Mouse (Mus musculus) ovary, postnatal 14 days (tissue): Measurements from ENCODE around the gene Sh3pxd2b.

ENCODE experiments used
- DNase-seq: peaks from one replicate; pipeline ENCODE4 v3.0.0; 2022; ENCODE audit warnings: low spot score

Gene Sh3pxd2b

DNA sequence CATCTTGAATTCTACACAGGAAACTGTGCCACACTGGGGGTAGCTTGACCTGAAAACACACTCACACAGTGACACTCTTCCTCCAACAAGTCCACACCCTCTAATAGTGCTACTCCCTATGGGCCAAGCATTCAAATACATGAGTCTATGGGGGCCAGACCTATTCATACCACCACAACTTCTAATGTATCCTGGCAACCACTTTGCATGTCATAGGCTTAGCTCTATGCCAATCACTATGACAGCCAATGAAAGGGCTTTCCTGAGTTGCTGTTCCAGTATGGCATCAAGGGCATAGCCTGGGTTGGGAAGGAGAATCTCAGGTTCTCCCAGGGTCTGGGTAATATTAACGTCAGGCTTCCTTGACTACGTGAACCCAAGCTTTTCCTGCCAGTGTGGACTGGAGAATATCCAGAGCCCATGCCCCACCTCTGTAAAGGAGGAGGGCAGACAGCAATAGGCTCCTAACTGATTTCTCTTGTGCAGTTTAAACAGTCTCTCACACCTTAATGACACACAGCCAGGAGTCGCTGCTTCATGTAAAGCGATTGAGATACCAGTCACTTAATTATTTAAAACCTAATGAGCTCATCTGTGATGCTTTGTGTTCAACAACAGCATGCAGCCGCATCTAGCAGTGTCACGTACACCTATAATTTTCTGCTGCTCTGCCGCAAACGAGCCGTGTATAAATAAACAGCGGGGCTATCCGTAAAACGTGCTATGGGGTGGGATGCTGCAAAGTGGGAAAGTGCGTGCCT, 25.8 kb downstream of the Sh3pxd2b start:
- DNase-seq = no peak

DNA sequence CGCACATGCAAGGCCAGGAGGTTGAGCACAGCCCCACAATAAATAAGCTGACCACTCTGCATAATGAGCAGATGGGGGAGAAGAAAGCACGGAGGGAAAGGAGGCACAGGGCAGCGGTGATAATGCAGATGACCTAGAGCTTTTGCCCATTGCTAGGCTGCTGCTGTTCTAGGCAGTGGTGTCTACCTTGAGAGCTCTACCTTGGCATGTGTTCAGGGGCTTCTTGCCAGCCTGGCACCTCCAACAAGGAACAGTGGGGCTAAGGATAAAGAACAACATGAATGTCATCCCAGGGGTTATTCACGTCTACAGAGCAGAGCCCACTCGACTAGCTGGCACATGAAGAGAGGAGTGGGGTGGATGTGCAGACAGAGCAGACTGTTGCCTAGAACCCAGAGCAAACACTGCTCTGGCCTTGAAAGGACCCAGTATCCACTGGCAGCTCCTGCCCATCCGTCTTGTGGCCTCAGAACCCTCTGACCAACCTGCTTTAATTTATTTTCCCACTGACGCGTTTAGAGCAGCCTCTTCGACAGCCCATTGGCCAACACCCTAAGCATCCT, 26.5 kb downstream of the Sh3pxd2b start:
- DNase-seq = no peak

DNA sequence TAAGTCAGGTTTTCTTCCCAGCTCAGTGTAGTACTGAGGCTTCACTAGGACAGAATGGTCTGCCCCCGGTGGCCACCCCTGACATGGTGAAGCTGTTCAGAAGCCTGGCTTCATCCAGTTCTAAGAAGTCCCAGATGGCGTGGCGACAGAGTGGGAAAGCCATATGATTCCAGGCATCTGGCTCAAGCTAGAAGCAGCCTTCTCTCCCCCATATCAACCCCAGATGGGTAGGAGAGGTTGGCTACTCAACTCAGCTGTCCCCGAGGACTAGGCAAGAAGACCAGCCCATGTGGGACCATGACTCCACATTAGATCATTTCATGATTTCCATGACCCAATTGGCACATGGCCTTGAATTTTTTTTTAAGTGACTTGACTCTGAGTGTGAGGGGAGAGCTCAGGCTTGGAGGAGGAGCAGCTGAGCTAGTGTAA, 27.5 kb downstream of the Sh3pxd2b start:
- DNase-seq = peak; percentile 23

DNA sequence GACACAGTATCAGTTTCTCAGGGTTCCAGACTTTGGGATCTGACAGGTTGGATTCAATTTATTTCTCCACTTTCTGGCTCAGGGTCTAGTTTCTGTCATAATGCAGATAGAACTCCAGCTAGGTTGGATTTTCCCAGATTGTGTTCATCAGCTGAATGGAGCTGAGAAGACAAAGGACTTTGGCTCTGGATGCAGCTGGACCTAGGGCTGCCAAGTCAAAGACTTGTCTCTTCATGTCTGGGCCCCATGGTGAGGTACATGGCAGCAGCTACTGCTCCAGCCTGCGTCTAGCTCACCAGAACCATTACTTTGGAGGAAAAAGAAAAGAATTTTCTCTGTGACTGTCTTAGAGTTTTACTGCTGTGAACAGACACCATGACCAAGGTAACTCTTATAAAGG, 28.5 kb downstream of the Sh3pxd2b start:
- no peak for DNase-seq

DNA sequence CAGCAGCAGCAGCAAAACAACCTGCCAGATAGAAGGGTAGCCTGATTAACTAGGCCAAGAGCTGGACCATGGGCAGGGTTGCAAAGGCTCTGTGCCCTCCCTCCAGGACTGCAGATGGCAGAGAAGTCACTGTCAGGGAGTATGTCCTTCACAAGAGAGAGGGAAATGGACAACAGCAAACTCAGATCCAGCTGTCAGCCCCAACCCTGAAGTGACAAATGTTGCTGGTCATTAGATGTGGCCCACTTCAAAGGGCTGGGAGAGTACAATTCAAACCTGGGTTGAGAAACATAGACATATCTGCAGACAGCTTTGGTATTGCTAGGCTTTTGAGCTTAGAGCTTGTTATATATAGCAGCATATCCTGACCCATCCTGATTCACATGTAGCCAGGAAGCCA, 32.3 kb downstream of the Sh3pxd2b start:
- DNase-seq = no peak

DNA sequence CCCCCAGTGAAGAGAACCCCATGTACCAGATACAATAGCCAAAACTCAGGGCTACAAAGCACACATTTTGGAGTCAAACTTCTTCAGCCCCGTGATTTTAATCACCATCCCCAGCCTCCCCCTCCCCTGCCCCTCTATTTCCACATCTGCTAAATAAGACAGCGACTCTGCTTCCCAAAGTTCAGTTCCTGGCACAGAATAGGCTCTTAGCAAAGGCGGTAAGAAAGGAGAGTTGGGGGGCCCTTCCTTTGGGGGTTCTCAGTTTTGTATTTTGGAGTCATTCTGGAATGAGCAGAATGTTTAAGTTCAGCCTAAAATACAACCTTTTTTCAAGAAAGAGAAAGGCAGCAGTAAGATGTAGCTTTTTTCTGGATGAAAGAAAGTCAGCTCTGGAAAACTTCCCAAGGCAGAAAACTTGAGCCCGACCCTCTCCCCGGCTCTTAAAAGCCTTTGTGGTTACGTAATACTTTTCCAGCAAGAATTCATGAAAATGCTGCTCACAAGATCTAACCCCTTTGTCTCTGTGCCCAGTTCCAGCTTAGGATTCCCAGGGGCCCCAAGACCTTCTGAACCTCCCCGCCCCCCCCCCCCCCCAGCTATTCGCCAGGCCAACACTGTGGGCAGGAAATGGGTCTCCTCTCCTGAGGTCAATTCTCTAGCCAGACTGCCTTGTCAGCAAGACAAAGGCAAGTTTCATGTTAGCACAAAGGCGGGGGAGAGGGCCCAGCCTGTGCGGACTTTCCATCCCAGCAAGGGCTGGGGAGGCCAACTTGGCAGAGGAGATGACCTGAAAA, 35.9 kb downstream of the Sh3pxd2b start:
- DNase-seq = peak; percentile 50

DNA sequence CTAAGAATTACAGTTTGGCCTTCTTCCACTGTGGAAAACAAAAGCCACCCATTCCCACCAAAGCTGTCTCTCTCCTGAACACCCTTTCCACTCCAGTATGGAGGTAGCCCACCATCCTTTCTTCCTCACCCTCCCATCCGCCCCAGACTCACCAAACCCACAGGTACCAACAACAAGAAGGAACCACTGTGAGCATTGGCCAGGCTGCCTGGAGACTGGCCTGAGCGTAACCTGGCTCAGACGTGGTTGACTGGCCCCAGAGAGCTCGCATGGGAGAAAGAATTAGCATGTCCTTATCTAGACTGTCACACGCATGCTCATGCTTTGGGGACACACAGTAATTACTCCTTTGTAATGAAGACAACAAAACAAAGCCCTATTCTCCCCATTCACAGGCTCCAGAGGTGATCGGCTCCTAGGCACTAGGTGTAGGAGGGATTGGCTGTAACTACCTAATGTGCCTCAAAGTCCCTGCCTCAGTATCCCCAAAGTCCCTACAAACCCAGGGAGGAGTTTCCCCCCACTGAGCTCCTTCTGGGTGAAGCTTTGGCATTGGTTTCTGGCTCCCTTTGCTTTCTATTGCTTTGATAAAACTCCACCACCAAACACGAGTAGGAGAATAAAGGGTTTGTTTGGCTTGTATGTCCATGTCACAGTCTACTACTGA, 36.6 kb downstream of the Sh3pxd2b start:
- DNase-seq = no peak

DNA sequence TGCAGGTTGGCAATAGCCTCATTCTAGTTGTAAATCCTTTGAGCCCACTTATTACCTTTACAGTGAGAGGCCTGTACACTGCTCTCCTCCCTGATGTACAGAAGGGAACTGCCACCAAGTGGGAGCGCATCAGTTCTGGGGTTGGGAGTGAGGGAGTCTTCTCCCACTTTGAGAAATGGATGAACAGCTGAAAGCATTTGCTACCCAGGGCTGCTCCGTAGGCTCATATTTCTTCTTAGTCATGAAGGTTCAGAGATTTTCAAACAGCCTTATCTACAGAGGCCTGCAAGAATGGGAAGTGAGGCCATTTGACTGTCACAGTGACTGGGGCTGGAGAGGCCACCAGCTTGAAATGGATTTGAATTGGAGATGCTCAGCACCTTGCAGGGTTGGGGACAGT, 38.4 kb downstream of the Sh3pxd2b start:
- no peak for DNase-seq

DNA sequence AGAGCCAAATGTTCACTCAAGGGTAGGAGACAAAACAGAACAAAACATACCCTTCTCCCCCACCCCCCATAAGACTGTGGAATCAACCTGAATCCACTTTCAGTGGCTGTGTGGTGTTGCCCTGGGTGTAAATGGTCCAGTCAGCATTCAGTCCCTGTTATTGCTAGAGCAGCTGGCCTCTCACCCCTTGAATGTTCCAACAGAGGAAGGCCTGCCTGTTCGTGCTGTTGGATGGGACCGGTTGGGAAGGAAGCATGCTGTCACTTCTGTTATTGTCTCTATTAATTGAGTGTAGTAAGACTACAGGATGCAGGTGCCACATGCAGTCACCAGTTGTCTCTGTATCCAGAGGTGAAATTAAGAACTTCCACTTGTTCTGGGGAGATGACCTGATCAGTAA, 40.4 kb downstream of the Sh3pxd2b start:
- DNase-seq = no peak

DNA sequence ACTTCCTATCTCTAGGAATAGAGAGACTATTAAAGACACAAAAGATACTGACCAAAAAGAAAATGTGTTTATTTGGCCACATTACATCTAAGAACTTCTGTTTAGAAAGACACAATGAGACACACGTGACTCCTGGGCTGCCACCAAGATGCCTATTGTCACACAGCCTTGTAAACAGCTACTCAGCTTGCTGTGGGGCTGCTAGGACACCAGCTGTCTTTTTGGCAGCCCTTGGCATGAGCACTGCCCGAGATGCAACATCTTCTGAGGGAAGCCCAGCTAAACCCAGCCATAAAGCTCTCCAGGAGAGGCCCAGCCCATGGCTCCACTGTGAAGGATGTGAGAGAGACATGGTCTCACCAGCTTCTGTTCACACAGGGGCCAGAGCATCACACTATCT, 45.5 kb downstream of the Sh3pxd2b start:
- DNase-seq = no peak

DNA sequence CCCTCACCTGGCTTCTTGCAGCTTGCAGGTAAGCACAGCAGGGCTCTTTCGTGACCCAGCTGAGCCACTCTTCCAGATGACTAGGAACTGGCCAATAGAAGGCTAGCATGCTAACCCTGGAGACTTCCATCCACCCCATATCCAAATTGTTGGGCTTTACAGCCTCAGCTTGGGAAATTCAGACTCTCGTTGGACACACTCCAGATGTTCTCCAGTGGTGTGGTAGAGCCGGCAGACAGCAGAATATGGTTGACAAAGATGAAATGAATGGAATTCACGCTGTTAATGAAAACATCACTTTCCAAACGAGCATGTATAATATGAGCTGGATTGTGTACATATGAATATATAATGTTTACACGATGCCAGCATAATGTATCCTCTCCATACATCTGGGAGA, 48.2 kb downstream of the Sh3pxd2b start:
- no peak for DNase-seq

DNA sequence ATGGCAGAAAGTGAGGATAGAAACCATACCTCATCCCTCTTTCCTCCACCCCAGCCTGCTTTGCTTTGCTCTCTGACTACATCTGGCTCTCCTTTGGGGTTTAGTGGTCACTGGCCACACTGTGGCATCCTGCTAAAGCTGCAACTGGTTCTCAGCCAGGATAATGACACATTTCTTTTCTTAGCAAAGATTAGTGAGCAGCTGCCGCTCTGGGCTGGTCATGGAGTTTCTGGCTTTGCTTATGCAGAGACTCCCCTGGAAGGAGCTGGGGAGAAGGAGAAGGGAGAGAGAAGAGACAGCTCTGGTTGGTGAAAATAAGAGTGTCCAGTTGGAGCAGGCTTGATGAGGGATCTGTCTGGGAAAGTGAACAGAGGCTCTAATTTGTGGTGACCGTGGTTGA, 50.8 kb downstream of the Sh3pxd2b start:
- DNase-seq = no peak

DNA sequence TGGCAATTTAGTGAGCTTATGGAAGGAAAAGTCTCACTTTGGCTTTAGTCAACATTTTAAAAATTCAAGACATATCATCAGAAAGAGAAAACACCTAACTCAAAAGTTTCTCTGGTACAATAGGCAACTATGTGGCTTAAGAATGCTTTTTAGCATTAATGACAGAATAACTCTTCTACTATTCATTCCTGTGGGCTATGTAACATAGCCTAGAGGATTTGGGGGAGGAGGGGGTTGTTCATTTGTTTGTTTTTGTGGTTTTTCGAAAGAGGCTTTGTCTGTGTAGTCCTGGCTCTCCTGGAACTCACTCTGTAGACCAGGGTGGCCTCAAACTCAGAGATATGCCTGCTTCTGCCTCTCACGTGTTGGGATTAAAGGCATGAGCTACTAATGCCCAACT, 51.6 kb downstream of the Sh3pxd2b start:
- DNase-seq = no peak

DNA sequence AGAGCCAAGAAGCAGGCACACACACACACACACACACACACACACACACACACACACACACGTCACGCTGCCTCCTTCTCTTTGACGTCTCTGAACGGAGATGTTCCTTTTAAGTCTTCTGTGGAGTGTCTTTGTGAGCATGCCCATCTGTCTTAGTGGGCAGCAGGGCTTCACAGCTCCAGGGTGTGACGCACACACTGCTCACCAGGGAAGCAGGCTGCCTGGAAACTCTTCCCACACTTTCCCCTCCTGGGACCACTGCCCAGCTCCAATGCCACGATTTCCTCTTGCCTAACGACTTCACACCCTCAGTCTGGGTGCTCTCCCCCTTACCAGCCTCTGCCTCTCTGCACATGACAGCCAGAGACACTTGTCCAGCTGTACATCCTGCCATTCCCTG, 55.1 kb downstream of the Sh3pxd2b start:
- DNase-seq = no peak

DNA sequence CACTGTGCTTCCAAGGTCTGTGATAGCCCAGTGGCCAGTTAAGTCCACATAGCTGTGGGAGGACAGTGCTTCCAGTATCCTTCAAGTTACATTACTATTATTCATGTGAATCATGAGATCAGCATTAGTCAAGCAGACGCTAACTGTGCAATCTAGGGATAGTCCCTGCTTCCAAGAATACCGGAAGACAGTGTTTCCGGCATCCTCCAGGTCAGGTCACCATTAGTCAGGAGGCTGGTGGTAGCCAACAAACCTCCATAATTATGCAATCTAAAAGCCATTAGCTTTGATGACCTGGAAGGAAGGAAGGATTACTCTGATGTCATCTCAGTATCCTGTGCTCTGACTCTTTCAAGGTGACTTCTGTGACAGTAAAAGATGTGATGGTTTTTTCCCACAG, 57.1 kb downstream of the Sh3pxd2b start:
- DNase-seq = no peak

DNA sequence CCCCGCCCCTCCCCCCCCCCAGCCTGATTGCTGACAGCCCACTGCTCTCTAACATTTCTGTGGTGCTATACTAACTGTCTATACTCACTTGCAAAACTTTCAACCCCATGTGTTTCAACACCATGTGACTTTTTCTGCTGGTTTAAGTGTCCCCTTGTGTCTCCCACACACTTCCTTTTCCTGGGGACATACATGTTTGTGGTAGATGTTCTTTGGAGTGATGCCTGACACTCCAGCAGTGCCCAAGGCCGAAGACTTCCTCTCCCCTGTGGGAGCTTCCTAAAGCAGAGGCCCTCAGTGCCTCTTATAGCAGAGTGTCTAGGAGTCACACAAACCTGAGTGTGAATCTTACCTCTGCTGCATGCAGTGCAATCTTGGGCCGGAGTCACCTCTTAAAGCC, 60.2 kb downstream of the Sh3pxd2b start:
- no peak for DNase-seq

DNA sequence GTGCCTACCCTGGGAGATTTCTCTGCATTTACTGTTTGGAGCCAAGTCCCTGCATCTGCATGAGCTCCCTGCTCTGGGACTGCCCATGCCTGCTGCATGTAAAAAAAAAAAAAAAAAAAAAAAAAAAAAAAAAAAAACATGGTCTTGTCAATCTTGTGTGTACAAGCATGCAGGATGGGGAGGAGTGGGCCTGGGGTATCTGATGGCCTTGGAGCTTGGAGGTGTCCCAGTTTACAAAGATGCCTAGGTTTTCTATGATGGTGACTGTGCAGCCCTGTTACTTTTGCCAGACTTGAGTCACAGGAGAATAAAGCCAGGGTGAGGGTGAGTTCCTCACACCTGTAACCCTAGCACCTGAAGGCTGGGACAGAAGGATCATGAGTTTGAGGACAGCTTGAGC, 61.4 kb downstream of the Sh3pxd2b start:
- no peak for DNase-seq

DNA sequence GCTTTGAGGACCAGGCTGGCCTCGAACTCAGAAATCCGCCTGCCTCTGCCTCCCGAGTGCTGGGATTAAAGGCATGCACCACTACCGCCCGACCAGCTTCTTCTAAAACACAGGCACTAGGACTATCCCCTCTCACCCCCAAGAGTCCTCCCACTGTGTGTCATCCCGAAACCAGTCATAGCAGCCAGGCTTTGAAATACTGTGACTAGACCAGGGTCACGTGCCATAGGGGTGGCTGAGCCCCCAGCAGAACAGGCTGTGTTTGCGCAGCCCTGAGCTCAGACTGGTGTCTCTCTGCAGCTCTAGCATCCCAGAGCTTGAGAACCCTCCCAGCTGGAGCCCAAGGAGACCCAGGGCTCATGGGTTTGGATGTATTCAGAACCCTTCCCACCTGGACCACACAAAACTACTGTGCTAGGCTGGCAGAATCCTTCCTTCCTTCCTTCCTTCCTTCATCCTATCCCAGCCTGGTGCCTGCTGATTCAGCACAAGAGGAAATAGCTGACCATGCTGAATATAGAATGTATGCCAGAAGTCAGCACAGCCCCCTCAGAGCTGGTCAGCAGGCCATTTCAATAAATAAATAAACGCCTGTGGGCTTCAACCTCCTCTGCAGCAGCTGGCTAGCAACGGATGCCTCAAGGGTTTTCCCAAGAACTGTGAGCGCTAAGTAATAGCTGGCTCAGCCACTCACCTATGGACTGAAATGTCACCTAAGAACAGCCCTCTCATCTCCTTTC, 62.4 kb downstream of the Sh3pxd2b start:
- DNase-seq = no peak

DNA sequence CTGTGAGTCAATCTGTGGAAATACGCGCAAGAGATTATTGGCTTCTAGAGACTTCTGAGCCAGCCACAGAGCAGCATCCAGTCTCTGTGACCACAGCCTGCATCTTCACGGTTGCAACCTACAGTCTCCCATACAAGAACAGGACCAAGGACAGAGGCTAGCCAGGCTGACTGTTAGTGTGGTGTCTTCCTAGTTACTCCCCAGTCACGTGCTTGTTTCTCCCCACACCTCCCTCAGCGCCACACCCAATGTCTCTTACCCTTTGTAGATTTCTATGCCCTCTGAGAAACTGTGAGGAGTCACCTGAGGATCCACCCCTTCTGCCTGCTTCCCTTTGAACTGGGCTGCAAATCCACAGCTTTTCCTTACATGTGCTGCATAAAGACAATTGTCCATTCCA, 72.4 kb downstream of the Sh3pxd2b start:
- no peak for DNase-seq

DNA sequence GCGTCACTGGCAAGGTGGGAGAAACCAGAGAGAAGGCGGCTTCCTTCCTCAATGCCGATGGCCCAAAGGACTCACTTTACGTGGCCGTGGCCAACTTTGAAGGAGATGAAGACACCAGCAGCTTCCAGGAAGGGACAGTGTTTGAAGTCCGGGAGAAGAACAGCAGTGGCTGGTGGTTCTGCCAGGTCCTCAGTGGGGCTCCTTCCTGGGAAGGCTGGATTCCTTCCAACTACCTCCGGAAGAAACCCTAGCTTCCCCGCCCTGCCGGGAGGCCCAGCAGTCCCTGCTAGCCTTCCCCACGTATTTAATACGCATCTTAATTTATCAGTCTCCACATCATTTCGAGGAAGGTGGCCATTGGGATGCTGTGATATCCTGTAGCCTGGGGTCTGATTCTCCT, 75.7 kb downstream of the Sh3pxd2b start:
- DNase-seq = no peak

DNA sequence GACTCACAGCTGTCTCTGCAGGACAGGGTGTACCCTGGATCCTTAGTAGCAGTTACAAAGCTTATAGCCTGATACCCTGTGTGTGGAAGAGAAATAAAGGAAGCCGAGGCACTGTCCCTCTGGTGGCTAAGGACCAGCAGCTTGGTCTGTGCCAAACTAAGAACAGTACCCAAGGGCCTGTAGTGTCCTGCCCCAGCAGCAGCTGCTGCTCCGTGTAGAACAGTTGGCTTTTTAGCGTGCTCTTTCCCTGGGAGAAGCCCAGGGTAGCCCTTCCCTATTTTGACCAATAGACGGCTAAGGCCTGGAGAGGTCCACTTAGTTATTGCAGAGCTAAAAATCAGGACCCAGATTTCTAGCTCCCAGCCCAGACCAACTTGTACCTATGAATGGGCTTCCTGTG, 77.0 kb downstream of the Sh3pxd2b start:
- DNase-seq = no peak

DNA sequence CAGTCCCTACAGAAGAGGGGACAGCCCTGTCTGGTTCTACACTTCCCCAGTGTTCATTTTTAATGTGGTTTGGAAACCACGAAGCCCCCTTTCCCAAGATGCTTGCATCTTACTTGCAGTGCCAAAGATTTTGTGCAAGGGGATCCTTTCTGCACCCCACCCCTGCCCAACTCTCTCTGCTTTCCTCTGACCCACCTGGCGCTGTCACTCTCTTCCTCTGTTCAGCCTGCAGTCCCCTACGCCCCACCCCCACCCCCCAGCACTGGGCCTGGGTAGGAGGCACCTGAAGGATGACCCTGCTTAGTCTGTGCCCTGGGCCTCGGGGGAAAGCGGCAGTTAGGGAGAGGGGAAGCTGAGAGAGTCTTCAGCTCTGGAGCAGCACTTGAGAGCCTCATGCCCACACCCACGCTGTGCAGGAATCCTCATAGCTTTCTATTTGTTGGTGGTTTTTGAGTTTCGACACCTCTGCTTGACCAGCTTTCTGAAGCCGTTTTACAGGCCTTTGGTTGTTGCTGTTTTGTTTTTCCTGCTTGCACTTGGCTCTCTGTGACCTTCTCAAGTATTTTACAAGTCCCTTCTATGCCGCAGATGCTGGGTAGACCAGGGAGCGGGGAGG, 77.5 kb downstream of the Sh3pxd2b start:
- no peak for DNase-seq
